Mouse (Mus musculus) R1 (cell line): Measurements from ENCODE around the gene Chd3.

ENCODE experiments used
- DNase-seq: peaks from one replicate; pipeline ENCODE4 v3.0.0-alpha.2; 2018; ENCODE audit warnings: low read depth, low spot score

The Chd3 gene

GRCm38 (mm10) chr11:69369215-69369989, at the start of gene Chd3:
Gene Chd3, minus strand, starts transcription at chr11:69369406.
- DNase-seq: no peak

GRCm38 (mm10) chr11:69417449-69418384, 48.5 kb upstream of the Chd3 start:
- peak; percentile 98 for DNase-seq

GRCm38 (mm10) chr11:69416921-69417448, 47.8 kb upstream of the Chd3 start:
- DNase-seq: peak; percentile 46

GRCm38 (mm10) chr11:69416509-69416908, 47.3 kb upstream of the Chd3 start:
- DNase-seq: no peak

GRCm38 (mm10) chr11:69415668-69416451, 46.7 kb upstream of the Chd3 start:
- peak; percentile 85 for DNase-seq

GRCm38 (mm10) chr11:69415327-69415667, 46.1 kb upstream of the Chd3 start:
- no peak for DNase-seq

GRCm38 (mm10) chr11:69414421-69415326, 45.5 kb upstream of the Chd3 start:
- no peak for DNase-seq

GRCm38 (mm10) chr11:69413221-69414181, 44.3 kb upstream of the Chd3 start, which contains the start of gene Kdm6b:
Gene Kdm6b, minus strand, starts transcription at chr11:69413675.
- peak; percentile 89 for DNase-seq

GRCm38 (mm10) chr11:69412548-69412947, 43.3 kb upstream of the Chd3 start:
- no peak for DNase-seq

- peak; percentile 58 for DNase-seq
These were observed 42.5 kb upstream of the Chd3 start for GRCm38 (mm10) chr11:69411538-69412203.

GRCm38 (mm10) chr11:69411073-69411535, 41.9 kb upstream of the Chd3 start:
- DNase-seq: peak; percentile 97

GRCm38 (mm10) chr11:69410310-69411072, 41.3 kb upstream of the Chd3 start:
- no peak for DNase-seq

- no peak for DNase-seq
These were observed 40.8 kb upstream of the Chd3 start for GRCm38 (mm10) chr11:69410045-69410309.

- peak; percentile 93 for DNase-seq
These were observed 40.3 kb upstream of the Chd3 start for GRCm38 (mm10) chr11:69409378-69410044.

GRCm38 (mm10) chr11:69408541-69409377, 39.6 kb upstream of the Chd3 start:
- peak; percentile 98 for DNase-seq

- no peak for DNase-seq
These were observed 38.5 kb upstream of the Chd3 start for GRCm38 (mm10) chr11:69407724-69408004.
